Mouse (Mus musculus): ENCODE measurements around the gene Cct8.

DNA sequence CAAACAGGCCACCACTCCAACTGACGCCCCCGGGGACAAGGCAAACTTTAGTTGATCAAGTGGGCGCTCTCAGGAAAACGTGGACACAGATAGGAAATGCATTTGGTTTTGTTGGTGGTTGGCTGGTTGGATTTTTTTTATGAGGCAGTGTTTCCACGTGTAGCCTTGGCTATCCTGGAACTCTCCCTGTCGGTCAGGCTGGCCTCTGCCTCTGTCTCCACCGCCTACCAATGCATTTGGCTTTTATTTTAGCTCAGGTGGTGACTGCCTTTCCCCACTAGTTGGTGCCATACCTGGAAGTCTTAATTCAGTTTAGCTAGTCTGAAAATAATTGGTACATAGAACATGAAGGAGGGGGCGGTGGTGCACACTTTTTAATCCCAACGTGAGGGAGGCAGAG lies 54.6 kb downstream of the Cct8 start:
- TF ChIP-seq CTCF (IDR thresholded peaks at IDR 0.05; ENCODE audit: low read depth, low read length): no peak
- TF ChIP-seq POLR2A (IDR thresholded peaks at IDR 0.05; ENCODE audit: borderline replicate concordance, low read depth, low read length): no peak

Data from bone marrow macrophage, adult 2 months (primary cell).